Mouse (Mus musculus) MEL (cell line): Measurements from ENCODE around the gene Gmppb. TPM values are rescaled to one million over a fixed set of nuclear protein-coding genes. Genes with fewer than 3 reads are reported as not detected.

Experiments
- DNase-seq: peaks from one replicate; pipeline ENCODE4 v3.0.0; 2011; ENCODE audit warnings: low read depth, low spot score
- H3K27ac ChIP-seq: 2 replicates; pipeline ENCODE4 v1.5.1; 2012; ENCODE audit warnings: low read depth, mild to moderate bottlenecking, control low read depth, low read length, moderate library complexity; ENCODE audit not compliant: control insufficient read depth
- H3K27me3 ChIP-seq, 2 experiments: fragments of 150-350 bp in 1 of 2; sonication (generic) in 1 of 2; 2 replicates each; pipeline ENCODE4 v1.6.1; 2012; ENCODE audit warnings: low read length in 2 of 2, mild to moderate bottlenecking in 2 of 2, improper control_type of control experiment in 1 of 2, moderate library complexity in 1 of 2; ENCODE audit not compliant: insufficient read depth in 2 of 2, control insufficient read depth in 1 of 2
- H3K36me3 ChIP-seq, 2 experiments: 2 replicates each; pipeline ENCODE4 v1.6.1; 2012 to 2014; ENCODE audit warnings: low read length in 2 of 2, improper control_type of control experiment in 1 of 2, inconsistent platforms in 1 of 2, mild to moderate bottlenecking in 1 of 2; ENCODE audit not compliant: insufficient read depth in 2 of 2, control insufficient read depth in 1 of 2
- H3K4me1 ChIP-seq, 2 experiments: fragments of 150-350 bp in 1 of 2; sonication (generic) in 1 of 2; 2 replicates each; pipeline ENCODE4 v1.6.1; 2012; ENCODE audit warnings: low read length in 2 of 2, improper control_type of control experiment in 1 of 2, mild to moderate bottlenecking in 1 of 2; ENCODE audit not compliant: insufficient read depth in 2 of 2, control insufficient read depth in 1 of 2
- H3K4me3 ChIP-seq, 2 experiments: fragments of 150-350 bp in 1 of 2; sonication (generic) in 1 of 2; 2 replicates each; pipeline ENCODE4 v1.5.1; 2012; ENCODE audit warnings: low read depth in 2 of 2, low read length in 2 of 2, mild to moderate bottlenecking in 2 of 2, moderate library complexity in 2 of 2, control low read depth in 1 of 2, improper control_type of control experiment in 1 of 2; ENCODE audit not compliant: control insufficient read depth in 1 of 2, insufficient read depth in 1 of 2
- H3K79me2 ChIP-seq: 2 replicates; pipeline ENCODE4 v1.6.1; 2012; ENCODE audit warnings: mild to moderate bottlenecking, low read length, moderate library complexity; ENCODE audit not compliant: control insufficient read depth, poor library complexity, insufficient read depth
- H3K9ac ChIP-seq: 2 replicates; pipeline ENCODE4 v1.6.1; 2012; ENCODE audit warnings: low read depth, mild to moderate bottlenecking, control low read depth, low read length, moderate library complexity; ENCODE audit not compliant: control insufficient read depth, poor library complexity, severe bottlenecking
- H3K9me3 ChIP-seq: fragments of 150-350 bp; sonication (generic); replicated peaks from 2 replicates; pipeline ENCODE4 v1.6.1; 2012; ENCODE audit warnings: mild to moderate bottlenecking, low read length, improper control_type of control experiment, moderate library complexity; ENCODE audit not compliant: insufficient read depth
- BHLHE40 ChIP-seq: IDR thresholded peaks from 2 replicates; pipeline ENCODE4 v1.6.1; 2012; ENCODE audit warnings: low read depth, mild to moderate bottlenecking, inconsistent platforms, low read length, improper control_type of control experiment, borderline replicate concordance
- CHD1 ChIP-seq: IDR thresholded peaks from 2 replicates; pipeline ENCODE4 v1.6.1; 2012; ENCODE audit warnings: low read depth, mild to moderate bottlenecking, inconsistent platforms, low read length, improper control_type of control experiment
- CHD2 ChIP-seq: IDR thresholded peaks from 2 replicates; pipeline ENCODE4 v1.6.1; 2011; ENCODE audit warnings: low read length, improper control_type of control experiment
- E2F4 ChIP-seq: IDR thresholded peaks from 2 replicates; pipeline ENCODE4 v1.6.1; 2011; ENCODE audit warnings: low read depth, low read length, improper control_type of control experiment, borderline replicate concordance
- EP300 ChIP-seq, 2 experiments: IDR thresholded peaks; 2 replicates each; pipeline ENCODE4 v1.6.1; 2011; ENCODE audit warnings: improper control_type of control experiment in 2 of 2, low read length in 2 of 2, low read depth in 1 of 2, mild to moderate bottlenecking in 1 of 2
- ETS1 ChIP-seq: IDR thresholded peaks from 2 replicates; pipeline ENCODE4 v1.6.1; 2012; ENCODE audit warnings: low read depth, mild to moderate bottlenecking, inconsistent platforms, low read length, improper control_type of control experiment, moderate library complexity
- GABPA ChIP-seq: IDR thresholded peaks from 2 replicates; pipeline ENCODE4 v1.6.1; 2012; ENCODE audit warnings: low read depth, mild to moderate bottlenecking, inconsistent platforms, low read length, improper control_type of control experiment, moderate library complexity
- GATA1 ChIP-seq: IDR thresholded peaks from 2 replicates; pipeline ENCODE4 v1.6.1; 2011; ENCODE audit warnings: low read depth, low read length, improper control_type of control experiment
- JUND ChIP-seq: IDR thresholded peaks from 2 replicates; pipeline ENCODE4 v1.6.1; 2011; ENCODE audit warnings: low read depth, mild to moderate bottlenecking, improper control_type of control experiment, low read length
- KAT2A ChIP-seq: conservative IDR thresholded peaks from 2 replicates; pipeline ENCODE4 v1.6.1; 2012; ENCODE audit warnings: low read depth, low read length, improper control_type of control experiment, inconsistent platforms
- MAFK ChIP-seq: IDR thresholded peaks from 2 replicates; pipeline ENCODE4 v1.6.1; 2011; ENCODE audit warnings: low read depth, mild to moderate bottlenecking, low read length, improper control_type of control experiment, borderline replicate concordance
- MAX ChIP-seq: IDR thresholded peaks from 2 replicates; pipeline ENCODE4 v1.6.1; 2011; ENCODE audit warnings: low read length, improper control_type of control experiment
- MEF2A ChIP-seq: IDR thresholded peaks from 2 replicates; pipeline ENCODE4 v1.6.1; 2014; ENCODE audit warnings: low read depth, mild to moderate bottlenecking, inconsistent platforms, low read length, improper control_type of control experiment; ENCODE audit not compliant: poor library complexity, insufficient replicate concordance, severe bottlenecking; ENCODE audit errors: extremely low read depth
- MYB ChIP-seq: IDR thresholded peaks from 2 replicates; pipeline ENCODE4 v1.6.1; 2011; ENCODE audit warnings: mild to moderate bottlenecking, low read depth, low read length, improper control_type of control experiment
- MYC ChIP-seq: IDR thresholded peaks from 2 replicates; pipeline ENCODE4 v1.6.1; 2011; ENCODE audit warnings: low read depth, mild to moderate bottlenecking, low read length, improper control_type of control experiment, moderate library complexity
- NELFE ChIP-seq: IDR thresholded peaks from 2 replicates; pipeline ENCODE4 v1.6.1; 2011; ENCODE audit warnings: low read depth, low read length, improper control_type of control experiment
- POLR2A ChIP-seq, 2 experiments: IDR thresholded peaks; 2 replicates each; pipeline ENCODE4 v1.6.1; 2011 to 2012; ENCODE audit warnings: low read length in 2 of 2, mild to moderate bottlenecking in 2 of 2, control low read depth in 1 of 2, improper control_type of control experiment in 1 of 2, low read depth in 1 of 2, moderate library complexity in 1 of 2; ENCODE audit not compliant: control insufficient read depth in 1 of 2, insufficient read depth in 1 of 2, poor library complexity in 1 of 2
- POLR2AphosphoS5 ChIP-seq: IDR thresholded peaks from 2 replicates; pipeline ENCODE4 v1.6.1; 2012; ENCODE audit warnings: low read depth, borderline replicate concordance, mild to moderate bottlenecking, inconsistent platforms, low read length, moderate library complexity, mixed read lengths
- SIN3A ChIP-seq: IDR thresholded peaks from 2 replicates; pipeline ENCODE4 v1.6.1; 2012; ENCODE audit warnings: low read length, improper control_type of control experiment, inconsistent platforms
- SMC3 ChIP-seq: IDR thresholded peaks from 2 replicates; pipeline ENCODE4 v1.6.1; 2011; ENCODE audit warnings: low read depth, low read length, improper control_type of control experiment
- TBP ChIP-seq: IDR thresholded peaks from 2 replicates; pipeline ENCODE4 v1.8.0; 2011; ENCODE audit warnings: low read depth, low read length, improper control_type of control experiment
- UBTF ChIP-seq: IDR thresholded peaks from 2 replicates; pipeline ENCODE4 v1.6.1; 2012; ENCODE audit warnings: low read depth, mild to moderate bottlenecking, inconsistent platforms, low read length, improper control_type of control experiment, moderate library complexity, borderline replicate concordance; ENCODE audit not compliant: insufficient read depth
- USF1 ChIP-seq: IDR thresholded peaks from 2 replicates; pipeline ENCODE4 v1.6.1; 2014; ENCODE audit warnings: low read depth, mild to moderate bottlenecking, inconsistent platforms, low read length, improper control_type of control experiment, moderate library complexity
- ZC3H11A ChIP-seq: IDR thresholded peaks from 2 replicates; pipeline ENCODE4 v1.6.1; 2012; ENCODE audit warnings: low read depth, mild to moderate bottlenecking, inconsistent platforms, low read length, improper control_type of control experiment
- ZKSCAN1 ChIP-seq: IDR thresholded peaks from 2 replicates; pipeline ENCODE4 v1.6.1; 2012; ENCODE audit warnings: low read depth, mild to moderate bottlenecking, inconsistent platforms, low read length, improper control_type of control experiment, moderate library complexity
- ZMIZ1 ChIP-seq: IDR thresholded peaks from 2 replicates; pipeline ENCODE4 v1.6.1; 2012; ENCODE audit warnings: low read depth, mild to moderate bottlenecking, inconsistent platforms, low read length, improper control_type of control experiment, moderate library complexity
- polyA plus RNA-seq, 2 experiments: library from polyadenylated mRNA; stranded (reverse) in 1 of 2; unstranded in 1 of 2; fragments of >175 nt in 1 of 2; fragments of >200 nt in 1 of 2; gene quantifications; 2 replicates each; pipeline versions ENCODE4 v1.2.1 to v1.2.4; 2012; ENCODE audit warnings: low replicate concordance in 2 of 2, low read depth in 1 of 2; ENCODE audit not compliant: insufficient read length in 2 of 2, insufficient read depth in 1 of 2, missing spikeins in 1 of 2
- total RNA-seq: library from RNA; depleted of rRNA; stranded (reverse); fragments of 300-350 nt; gene quantifications from 2 replicates; pipeline ENCODE4 v1.2.3, GENCODE M21; 2012

Gene Gmppb
- total and polyA plus RNA-seq, 3 experiments: 26.2 to 38.1 TPM; not detected in 1

DNA sequence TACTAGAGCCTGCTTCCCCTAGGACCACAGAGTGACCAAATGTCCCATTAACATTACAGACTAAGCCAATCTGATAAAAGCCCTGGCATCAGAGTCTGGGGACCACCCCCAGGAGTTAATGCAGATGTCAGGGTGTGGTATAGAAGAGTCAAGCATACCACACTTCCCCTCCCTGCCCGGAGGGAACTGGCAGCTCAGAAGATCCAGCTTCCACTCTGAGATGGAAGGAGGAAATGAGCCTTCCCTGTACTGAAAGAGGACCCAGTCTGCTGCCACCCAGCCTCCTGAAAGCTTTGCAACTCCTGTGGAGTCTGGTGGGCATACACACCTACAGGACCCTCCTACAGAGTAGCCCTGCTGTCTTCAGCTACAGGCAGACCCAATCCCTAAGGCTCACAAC lies 6.0 kb downstream of the Gmppb start:
- Histone ChIP-seq H3K79me2 (no peaks in the 10 kb centered on the region), H3K4me3 (no peak overlapping the region), H3K27ac (no peak overlapping the region), H3K36me3 (no peaks in the 10 kb centered on the region; a peak in 1 of 4 replicates), H3K4me1 (peaks cover 0 to 4% of the 10 kb centered on the region in 2 experiments; a peak in 1 of 4 replicates), H3K9ac (no peak overlapping the region), H3K27me3 (no peaks in the 10 kb centered on the region), H3K9me3 (no peaks in the 10 kb centered on the region)
- TF ChIP-seq TBP (no peak), E2F4 (no peak), ZMIZ1 (no peak), SMC3 (no peak), CHD1 (no peak), BHLHE40 (no peak), POLR2A (IDR thresholded peaks at IDR 0.05; ENCODE audit: control insufficient read depth in 1 of 2, insufficient read depth in 1 of 2, low read depth in 1 of 2, low read length in 2 of 2, poor library complexity in 1 of 2) (no peak), ETS1 (no peak), USF1 (no peak), MEF2A (no peak), MAX (no peak)
- DNase-seq: no peak

DNA sequence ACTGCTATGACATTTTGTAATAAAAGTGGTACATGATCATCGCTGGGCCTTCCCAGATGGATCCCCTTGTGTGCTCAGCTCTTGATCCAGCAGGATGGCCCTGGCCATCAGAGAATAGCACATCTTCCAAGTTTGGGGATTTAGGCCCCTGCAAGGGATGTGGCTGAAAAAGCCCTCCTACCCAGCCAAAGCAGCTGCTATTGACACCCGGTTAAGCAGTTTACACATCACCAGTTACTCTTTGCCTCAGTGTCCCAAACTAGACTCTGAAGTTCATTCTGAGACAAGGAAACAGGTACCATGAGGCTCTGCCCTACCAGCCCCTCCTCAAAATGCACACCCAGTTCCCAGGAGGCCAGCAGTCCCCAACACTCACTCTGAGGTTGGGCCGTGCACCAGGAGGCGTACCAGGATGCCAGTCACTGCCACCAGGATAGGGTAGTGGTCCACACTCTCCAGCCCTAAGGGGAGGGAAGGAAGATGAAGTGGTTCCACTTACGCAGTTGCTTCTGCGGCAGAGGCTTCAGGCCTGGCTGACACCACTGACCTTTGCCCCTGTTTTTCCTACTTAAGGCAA lies 6.7 kb downstream of the Gmppb start:
- Histone ChIP-seq H3K27ac (no peak overlapping the region), H3K9me3 (no peaks in the 10 kb centered on the region), H3K27me3 (no peaks in the 10 kb centered on the region), H3K4me3 (no peak overlapping the region), H3K4me1 (peaks cover 0 to 3% of the 10 kb centered on the region in 2 experiments; a peak in 1 of 4 replicates), H3K36me3 (no peaks in the 10 kb centered on the region; a peak in 1 of 4 replicates), H3K9ac (no peak overlapping the region), H3K79me2 (no peaks in the 10 kb centered on the region)
- no peak for TF ChIP-seq KAT2A
- TF ChIP-seq MAFK: no peak
- no peak for TF ChIP-seq ZC3H11A
- no peak for TF ChIP-seq SIN3A
- no peak for TF ChIP-seq ZMIZ1
- TF ChIP-seq ZKSCAN1: no peak
- TF ChIP-seq JUND: no peak
- TF ChIP-seq NELFE: no peak
- no peak for TF ChIP-seq EP300 (IDR thresholded peaks at IDR 0.05; ENCODE audit: low read depth in 1 of 2, low read length in 2 of 2)
- no peak for TF ChIP-seq MEF2A
- no peak for TF ChIP-seq SMC3
- TF ChIP-seq CHD2: no peak
- no peak for TF ChIP-seq POLR2A (IDR thresholded peaks at IDR 0.05; ENCODE audit: control insufficient read depth in 1 of 2, insufficient read depth in 1 of 2, low read depth in 1 of 2, low read length in 2 of 2, poor library complexity in 1 of 2)
- no peak for TF ChIP-seq MYC
- TF ChIP-seq MYB: no peak
- TF ChIP-seq GABPA: no peak
- no peak for TF ChIP-seq E2F4
- TF ChIP-seq GATA1: no peak
- no peak for TF ChIP-seq UBTF
- TF ChIP-seq POLR2AphosphoS5: no peak
- TF ChIP-seq, all 39 proteins: peak for 0
- no peak for DNase-seq
